Mouse (Mus musculus) hindbrain, postnatal 0 days (tissue): Measurements from ENCODE around the gene Greb1. TPM values are rescaled to one million over a fixed set of nuclear protein-coding genes. Genes with fewer than 3 reads are reported as not detected.
"Not testable (repeated sequence)": the region's sequence is repeated elsewhere in the genome, so short reads cannot be mapped to it uniquely, and the experiment has no call there.

Source experiments
- ATAC-seq: fragments of 200-750 bp; cut with Nextera tagmentation; 2 replicates; pipeline ENCODE4 v1.8.0; 2017; ENCODE audit warnings: mild to moderate bottlenecking, moderate TSS enrichment, moderate library complexity
- DNase-seq: peaks from one replicate; pipeline ENCODE4 v3.0.0-alpha.2; 2015; ENCODE audit warnings: low spot score
- H3K27ac ChIP-seq: fragments of 300-500 bp; sonication (generic); 2 replicates; pipeline ENCODE4 v1.5.1; 2014; ENCODE audit warnings: mild to moderate bottlenecking
- H3K27me3 ChIP-seq: fragments of 300-500 bp; sonication (generic); 2 replicates; pipeline ENCODE4 v1.6.1; 2014; ENCODE audit warnings: low read length, mixed read lengths; ENCODE audit not compliant: insufficient read depth
- H3K36me3 ChIP-seq: fragments of 300-500 bp; sonication (generic); 2 replicates; pipeline ENCODE4 v1.6.1; 2014; ENCODE audit warnings: low read length, mixed read lengths; ENCODE audit not compliant: insufficient read depth
- H3K4me1 ChIP-seq: fragments of 300-500 bp; sonication (generic); 2 replicates; pipeline ENCODE4 v1.6.1; 2014; ENCODE audit warnings: antibody characterized with exemption, low read length, mixed read lengths; ENCODE audit not compliant: insufficient read depth
- H3K4me2 ChIP-seq: fragments of 300-500 bp; sonication (generic); 2 replicates; pipeline ENCODE4 v1.6.1; 2014; ENCODE audit warnings: low read depth, mild to moderate bottlenecking, low read length, moderate library complexity, mixed read lengths
- H3K4me3 ChIP-seq: fragments of 300-500 bp; sonication (generic); 2 replicates; pipeline ENCODE4 v1.5.1; 2014; ENCODE audit warnings: low read length
- H3K9ac ChIP-seq: fragments of 300-500 bp; sonication (generic); replicated peaks from 2 replicates; pipeline ENCODE4 v1.6.1; 2014; ENCODE audit warnings: mild to moderate bottlenecking, low read length, moderate library complexity, mixed read lengths
- H3K9me3 ChIP-seq: fragments of 300-500 bp; sonication (generic); 2 replicates; pipeline ENCODE4 v1.6.1; 2016; ENCODE audit warnings: low read length, mixed read lengths
- CTCF ChIP-seq: IDR thresholded peaks from 2 replicates; pipeline ENCODE4 v1.5.1; 2016; ENCODE audit warnings: antibody characterized with exemption, control low read depth, low read depth
- WGBS: fragments of 180-500 bp; shearing (Covaris S2); extraction: QIAGEN DNeasy Blood & Tissue Kit; methylation state at CpG from one replicate; pipeline ENCODE4 v1.1.7; 2014; 5-methylcytosine and 5-hydroxymethylcytosine counted together
- polyA plus RNA-seq: library from polyadenylated mRNA; unstranded; fragments of >200 nt; fragmentation: Nextera tagmentation; extraction: Ambion mirVana; gene quantifications from 2 replicates; pipeline ENCODE4 v1.2.1, GENCODE M21; 2015
- total RNA-seq: library from RNA; depleted of rRNA; stranded (reverse); fragments of >200 nt; gene quantifications from 2 replicates; pipeline ENCODE4 v1.2.3, GENCODE M21; 2014

Greb1 gene
- total and polyA plus RNA-seq, 2 experiments from 2014 or later = 0.33 to 2.1 TPM

- Histone ChIP-seq H3K4me2 (no peak overlapping the region), H3K27me3 (no peaks in the 10 kb centered on the region), H3K9me3 (no peaks in the 10 kb centered on the region), H3K36me3 (no peaks in the 10 kb centered on the region), H3K27ac (no peak overlapping the region), H3K4me1 (no peaks in the 10 kb centered on the region), H3K4me3 (no peak overlapping the region), H3K9ac (no peak overlapping the region)
- no peak for TF ChIP-seq CTCF
- 91% methylated on average over 10 of the region's 10 CpGs for WGBS
- ATAC-seq (no peak), DNase-seq (no peak)
Measured at GRCm38 (mm10) chr12:16714616-16715015, 86.1 kb downstream of the Greb1 start.

GRCm38 (mm10) chr12:16698691-16699090 lies 102.0 kb downstream of the Greb1 start:
- no peaks in the 10 kb centered on the region for H3K4me1 ChIP-seq
- no peak for TF ChIP-seq CTCF
- no peak overlapping the region for H3K4me2 ChIP-seq
- H3K27me3 ChIP-seq = no peaks in the 10 kb centered on the region
- no peaks in the 10 kb centered on the region for H3K9me3 ChIP-seq
- H3K36me3 ChIP-seq = no peaks in the 10 kb centered on the region
- DNase-seq = no peak
- WGBS = 89% methylated on average over 1 of the region's 1 CpGs
- H3K27ac ChIP-seq = no peak overlapping the region
- H3K9ac ChIP-seq = no peak overlapping the region
- no peak for ATAC-seq
- H3K4me3 ChIP-seq = no peak overlapping the region

GRCm38 (mm10) chr12:16696146-16696545 lies 104.5 kb downstream of the Greb1 start:
- 86% methylated on average over 13 of the region's 13 CpGs for WGBS
- DNase-seq = no peak
- no peak overlapping the region for H3K27ac ChIP-seq

GRCm38 (mm10) chr12:16695252-16695651 lies 105.4 kb downstream of the Greb1 start:
- H3K9ac ChIP-seq, ATAC-seq, H3K27me3 ChIP-seq, H3K9me3 ChIP-seq, DNase-seq, H3K27ac ChIP-seq, H3K36me3 ChIP-seq, H3K4me1 ChIP-seq, H3K4me2 ChIP-seq, H3K4me3 ChIP-seq: not testable (repeated sequence)
- WGBS = 95% methylated on average over 7 of the region's 8 CpGs

More at GRCm38 (mm10) chr12:16696146-16696545, 104.5 kb downstream of the Greb1 start:
- no peak for TF ChIP-seq CTCF
- H3K4me1 ChIP-seq = no peaks in the 10 kb centered on the region
- ATAC-seq = 0 out of 2 replicates have a peak, but pooled peaks have one; percentile 5
- H3K9me3 ChIP-seq = no peaks in the 10 kb centered on the region
- H3K27me3 ChIP-seq = no peaks in the 10 kb centered on the region
- no peaks in the 10 kb centered on the region for H3K36me3 ChIP-seq
- no peak overlapping the region for H3K4me2 ChIP-seq
- H3K4me3 ChIP-seq = no peak overlapping the region
- no peak overlapping the region for H3K9ac ChIP-seq

GRCm38 (mm10) chr12:16694783-16695182 lies 105.9 kb downstream of the Greb1 start:
- H3K36me3 ChIP-seq = no peaks in the 10 kb centered on the region
- no peaks in the 10 kb centered on the region for H3K9me3 ChIP-seq
- TF ChIP-seq CTCF = no peak
- ATAC-seq (no peak), DNase-seq (no peak)
- H3K27me3 ChIP-seq = no peaks in the 10 kb centered on the region
- no peak overlapping the region for H3K4me3 ChIP-seq
- H3K27ac ChIP-seq = no peak overlapping the region
- no peak overlapping the region for H3K9ac ChIP-seq
- no peaks in the 10 kb centered on the region for H3K4me1 ChIP-seq
- 79% methylated on average over 5 of the region's 5 CpGs for WGBS
- no peak overlapping the region for H3K4me2 ChIP-seq

- no peak overlapping the region for H3K4me3 ChIP-seq
- no peak for TF ChIP-seq CTCF
- DNase-seq (no peak), ATAC-seq (no peak)
- H3K9me3 ChIP-seq = no peaks in the 10 kb centered on the region
- no peak overlapping the region for H3K27ac ChIP-seq
- no peaks in the 10 kb centered on the region for H3K27me3 ChIP-seq
- H3K36me3 ChIP-seq = no peaks in the 10 kb centered on the region
- no peaks in the 10 kb centered on the region for H3K4me1 ChIP-seq
- no peak overlapping the region for H3K9ac ChIP-seq
- no peak overlapping the region for H3K4me2 ChIP-seq
- WGBS = 84% methylated on average over 9 of the region's 9 CpGs
Measured at GRCm38 (mm10) chr12:16690631-16691030, 110.1 kb downstream of the Greb1 start.

GRCm38 (mm10) chr12:16672246-16672645 lies 128.4 kb downstream of the Greb1 start:
- 86% methylated on average over 10 of the region's 10 CpGs for whole genome bisulfite sequencing
- no peaks in the 10 kb centered on the region for H3K9me3 ChIP-seq
- DNase-seq (no peak), ATAC-seq (peak; percentile 10; the same call in 1 of the 2 replicates)
- no peak overlapping the region for H3K4me2 ChIP-seq
- no peaks in the 10 kb centered on the region for H3K4me1 ChIP-seq
- no peaks in the 10 kb centered on the region for H3K27me3 ChIP-seq
- H3K27ac ChIP-seq = no peak overlapping the region
- H3K36me3 ChIP-seq = no peaks in the 10 kb centered on the region
- H3K4me3 ChIP-seq = no peak overlapping the region
- TF ChIP-seq CTCF = no peak
- no peak overlapping the region for H3K9ac ChIP-seq
